Mouse (Mus musculus) erythroblast, adult 5-6 weeks (primary cell): ENCODE measurements around the gene Golgb1. TPM values are rescaled to one million over a fixed set of nuclear protein-coding genes. Genes with fewer than 3 reads are reported as not detected.
"Not testable (repeated sequence)": the region's sequence is repeated elsewhere in the genome, so short reads cannot be mapped to it uniquely, and the experiment has no call there.

Experiments
- ATAC-seq: replicated peaks from 2 replicates; pipeline ENCODE4 v1.8.0; 2016; ENCODE audit warnings: moderate number of reproducible peaks, mild to moderate bottlenecking, moderate TSS enrichment, inconsistent platforms; ENCODE audit not compliant: poor library complexity, low FRiP score, severe bottlenecking
- total RNA-seq, 2 experiments: library from RNA; stranded (forward) in 1 of 2; stranded (reverse) in 1 of 2; fragments of 150-400 nt in 1 of 2; fragments of 200-764, 138-1000 nt in 1 of 2; gene quantifications; 2 replicates each; pipeline versions ENCODE4 v1.2.3 to v1.2.4; 2015 to 2017; ENCODE audit warnings: low replicate concordance in 2 of 2

Gene Golgb1
- 17.6 and 30.0 TPM in 2 replicates for total RNA-seq (2015; ENCODE audit: low replicate concordance)
- 36.8 and 42.0 TPM in 2 replicates for total RNA-seq (2017; ENCODE audit: low replicate concordance)

- peak; percentile 98 for ATAC-seq
Observed at GRCm38 (mm10) chr16:36874583-36875275, at the start of gene Golgb1, which contains the start of gene Eaf2. Gene Golgb1, plus strand, starts transcription at chr16:36875140. Gene Eaf2, minus strand, starts transcription at chr16:36875003.

- peak; percentile 81 for ATAC-seq
Observed at GRCm38 (mm10) chr16:36827611-36828053, 47.3 kb upstream of the Golgb1 start.

- peak; percentile 99 for ATAC-seq
Observed at GRCm38 (mm10) chr16:36828054-36828786, 46.7 kb upstream of the Golgb1 start, which contains the start of gene Iqcb1. Gene Iqcb1, plus strand, starts transcription at chr16:36828385.

- no peak for ATAC-seq
Observed at GRCm38 (mm10) chr16:36828820-36829219, 46.1 kb upstream of the Golgb1 start.

- ATAC-seq: not testable (repeated sequence)
Observed at GRCm38 (mm10) chr16:36846894-36847293, 28.0 kb upstream of the Golgb1 start.

GRCm38 (mm10) chr16:36851202-36851601 is 23.7 kb upstream of the Golgb1 start:
- ATAC-seq: no peak

GRCm38 (mm10) chr16:36863585-36863984 is 11.4 kb upstream of the Golgb1 start:
- ATAC-seq: no peak

- no peak for ATAC-seq
Observed at GRCm38 (mm10) chr16:36869442-36869841, 5.5 kb upstream of the Golgb1 start.

- ATAC-seq: 0 out of 2 replicates have a peak, but pooled peaks have one; percentile 18
Observed at GRCm38 (mm10) chr16:36875276-36875851, 424 bp downstream of the Golgb1 start.

- ATAC-seq: no peak
Observed at GRCm38 (mm10) chr16:36877316-36877715, 2.4 kb downstream of the Golgb1 start.

GRCm38 (mm10) chr16:36882737-36883343 is 7.9 kb downstream of the Golgb1 start:
- no peak for ATAC-seq

- ATAC-seq: peak; percentile 82
Observed at GRCm38 (mm10) chr16:36884881-36885280, 9.9 kb downstream of the Golgb1 start.

GRCm38 (mm10) chr16:36885912-36886311 is 11.0 kb downstream of the Golgb1 start:
- no peak for ATAC-seq

GRCm38 (mm10) chr16:36887546-36887945 is 12.6 kb downstream of the Golgb1 start:
- no peak for ATAC-seq

- peak; percentile 88 for ATAC-seq
Observed at GRCm38 (mm10) chr16:36890559-36890958, 15.6 kb downstream of the Golgb1 start.

GRCm38 (mm10) chr16:36891415-36891814 is 16.5 kb downstream of the Golgb1 start:
- ATAC-seq: peak; percentile 47

GRCm38 (mm10) chr16:36893317-36893716 is 18.4 kb downstream of the Golgb1 start:
- ATAC-seq: 0 out of 2 replicates have a peak, but pooled peaks have one; percentile 37

GRCm38 (mm10) chr16:36896712-36897111 is 21.8 kb downstream of the Golgb1 start:
- no peak for ATAC-seq

GRCm38 (mm10) chr16:36903156-36903555 is 28.2 kb downstream of the Golgb1 start:
- ATAC-seq: no peak

GRCm38 (mm10) chr16:36911909-36912308 is 37.0 kb downstream of the Golgb1 start:
- no peak for ATAC-seq
